8 mouse cellular contexts compared by ENCODE assay signal in the genomic region with DNA sequence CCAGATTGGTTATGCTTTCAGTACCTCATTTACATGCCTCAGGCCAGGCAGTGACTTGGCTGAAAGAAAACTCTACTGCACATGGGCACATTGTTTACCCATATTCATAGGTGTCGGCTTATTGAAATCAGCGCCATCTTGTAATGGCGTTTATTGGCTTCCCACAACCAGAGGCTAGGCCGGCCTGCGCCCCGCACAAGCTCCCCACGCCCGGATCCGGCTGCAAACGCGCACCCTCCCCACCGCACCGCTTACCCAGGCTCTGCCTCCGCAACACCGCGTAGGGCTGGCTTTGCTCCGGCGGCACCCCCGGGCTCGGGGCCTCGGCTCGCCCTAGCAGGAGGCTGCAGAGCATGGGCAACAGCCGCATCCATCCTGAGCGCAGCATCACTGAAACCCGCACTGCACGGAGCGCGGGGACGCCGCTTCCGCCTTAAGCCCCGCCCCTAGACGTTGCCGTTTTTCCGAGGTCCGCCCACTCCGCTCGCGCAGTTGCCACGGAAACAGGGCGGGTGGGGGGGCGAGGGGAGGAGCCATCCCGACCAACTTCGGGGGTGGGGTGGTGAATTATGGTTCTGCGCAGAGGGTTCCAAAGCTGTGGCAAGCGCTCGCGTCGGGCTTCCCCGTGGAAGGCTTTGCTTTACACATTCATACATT. TPM values are rescaled to one million over a fixed set of nuclear protein-coding genes. Genes with fewer than 3 reads are reported as not detected.
DNase-seq lines count a peak whose midpoint lies in the region; ATAC-seq and TF ChIP-seq lines count a peak whose summit lies in the region.

No protein-coding gene starts in this region.

- H3K9me3 ChIP-seq in hindbrain, postnatal 0 days (ENCODE audit: low read length), result no peaks in the 10 kb centered on the region

- no peak for TF ChIP-seq CTCF in gastrocnemius, adult 2 months (IDR thresholded peaks at IDR 0.05)
- TF ChIP-seq CTCF in hindbrain, postnatal 0 days (IDR thresholded peaks at IDR 0.05; ENCODE audit: low read depth), result no peak

- DNase-seq in gastrocnemius, adult 2 months, result peak; percentile 89
- peak; percentile 96 for DNase-seq in hindbrain, postnatal 0 days (ENCODE audit: low spot score)
- DNase-seq in left cerebral cortex, postnatal 10 days (ENCODE audit: extremely low spot score in 1 of 2, low spot score in 2 of 2), result peak; percentile 88 to 95
- peak; percentile 95 for DNase-seq in right cerebral cortex, postnatal 10 days (ENCODE audit: low spot score in 2 of 2)
- peak; percentile 88 for DNase-seq in urinary bladder, postnatal 14 days (ENCODE audit: low spot score)

- H3K27ac ChIP-seq in gastrocnemius, adult 2 months, result peak overlapping the region; percentile 75
- peak overlapping the region; percentile 99 for H3K27ac ChIP-seq in hindbrain, postnatal 0 days

- H3K4me1 ChIP-seq in hindbrain, postnatal 0 days (ENCODE audit: insufficient read depth, low read length), result no peaks in the 10 kb centered on the region

- peak; percentile 88 for ATAC-seq in activated CD4-positive, CD25-positive, alpha-beta regulatory T cell, adult 4 months
- peak; percentile 79 for ATAC-seq in common myeloid progenitor, adult 5-6 weeks (replicated peaks; ENCODE audit: low read depth, poor library complexity, severe bottlenecking)
- ATAC-seq in hindbrain, postnatal 0 days, result peak; percentile 97
- peak; percentile 93 for ATAC-seq in megakaryocyte progenitor cell, adult 5-6 weeks (replicated peaks; ENCODE audit: poor library complexity)

- peak overlapping the region; percentile 86 for H3K9ac ChIP-seq in hindbrain, postnatal 0 days (replicated peaks; ENCODE audit: low read length)

- intact Hi-C loops in gastrocnemius, adult 2 months (cut with DNase I), result no loop called here
- intact Hi-C loops in left cerebral cortex, postnatal 10 days (cut with DNase I), result no loop called here

- H3K4me2 ChIP-seq in hindbrain, postnatal 0 days (ENCODE audit: low read depth, low read length), result peak overlapping the region; percentile 58

- H3K27me3 ChIP-seq in hindbrain, postnatal 0 days (ENCODE audit: insufficient read depth, low read length), result no peaks in the 10 kb centered on the region

- WGBS in hindbrain, postnatal 0 days, result under 1% methylated on average over 49 of the region's 50 CpGs

- no peaks in the 10 kb centered on the region; the same call in 1 of the 2 replicates for H3K36me3 ChIP-seq in hindbrain, postnatal 0 days (ENCODE audit: insufficient read depth, low read length)

- H3K4me3 ChIP-seq in gastrocnemius, adult 2 months, result peak overlapping the region; percentile 88
- H3K4me3 ChIP-seq in hindbrain, postnatal 0 days (ENCODE audit: low read length), result peak overlapping the region; percentile 62

RNA-seq across cellular contexts. Expression of gene 1500011B03Rik, which starts 9.6 kb away (rescaled TPM):
- polyA plus RNA-seq in activated CD4-positive, CD25-positive, alpha-beta regulatory T cell, adult 4 months (2017; shearing (Covaris generic)), result 10 to 100 TPM; 52.5 to 64.1 TPM
- 59.4 and 74.8 TPM in 2 replicates for total RNA-seq in common myeloid progenitor, adult 5-6 weeks (2017)
- total RNA-seq in gastrocnemius, adult 2 months (2021), result 1 to 10 TPM; 3.9 to 4.6 TPM
- 250 and 316 TPM in 2 replicates for total RNA-seq in hindbrain, postnatal 0 days (2014; rRNA removed)
- 354 and 366 TPM in 2 replicates for polyA plus RNA-seq in hindbrain, postnatal 0 days (2015; fragmentation: Nextera tagmentation; extraction: Ambion mirVana)
- 100 to 1,000 TPM; 165 to 184 TPM for total RNA-seq in left cerebral cortex, postnatal 10 days (2021)
- total RNA-seq in megakaryocyte progenitor cell, adult 5-6 weeks (2015), result 61.6 and 65.6 TPM in 2 replicates
- total RNA-seq in megakaryocyte progenitor cell, adult 5-6 weeks (2017), result 35.0 and 36.2 TPM in 2 replicates

RNA-seq across cellular contexts. Expression of gene Git2, which starts 38.3 kb away (rescaled TPM):
- 100 to 1,000 TPM; 126 to 150 TPM for polyA plus RNA-seq in activated CD4-positive, CD25-positive, alpha-beta regulatory T cell, adult 4 months (2017; shearing (Covaris generic))
- 80.9 and 86.3 TPM in 2 replicates for total RNA-seq in common myeloid progenitor, adult 5-6 weeks (2017)
- 10 to 100 TPM; 17.3 to 20.1 TPM for total RNA-seq in gastrocnemius, adult 2 months (2021)
- 41.2 and 43.5 TPM in 2 replicates for total RNA-seq in hindbrain, postnatal 0 days (2014; rRNA removed)
- 34.4 and 36.4 TPM in 2 replicates for polyA plus RNA-seq in hindbrain, postnatal 0 days (2015; fragmentation: Nextera tagmentation; extraction: Ambion mirVana)
- 10 to 100 TPM; 46.8 to 47.2 TPM for total RNA-seq in left cerebral cortex, postnatal 10 days (2021)
- 84.7 and 88.9 TPM in 2 replicates for total RNA-seq in megakaryocyte progenitor cell, adult 5-6 weeks (2015)
- 73.6 and 81.1 TPM in 2 replicates for total RNA-seq in megakaryocyte progenitor cell, adult 5-6 weeks (2017)

RNA-seq across cellular contexts. Expression of gene Ankrd13a, which starts 39.2 kb away (rescaled TPM):
- 10 to 100 TPM; 22.2 to 22.8 TPM for polyA plus RNA-seq in activated CD4-positive, CD25-positive, alpha-beta regulatory T cell, adult 4 months (2017; shearing (Covaris generic))
- 365 and 466 TPM in 2 replicates for total RNA-seq in common myeloid progenitor, adult 5-6 weeks (2017)
- 10 to 100 TPM; 15.4 to 19.6 TPM for total RNA-seq in gastrocnemius, adult 2 months (2021)
- total RNA-seq in hindbrain, postnatal 0 days (2014; rRNA removed), result 44.7 and 55.1 TPM in 2 replicates
- 30.7 and 31.4 TPM in 2 replicates for polyA plus RNA-seq in hindbrain, postnatal 0 days (2015; fragmentation: Nextera tagmentation; extraction: Ambion mirVana)
- total RNA-seq in left cerebral cortex, postnatal 10 days (2021), result 10 to 100 TPM; 34.7 to 36.3 TPM
- total RNA-seq in megakaryocyte progenitor cell, adult 5-6 weeks (2015), result 264 and 290 TPM in 2 replicates
- 298 and 323 TPM in 2 replicates for total RNA-seq in megakaryocyte progenitor cell, adult 5-6 weeks (2017)

RNA-seq across cellular contexts. Expression of gene 4930519G04Rik, which starts 39.8 kb away (rescaled TPM):
- not detected for polyA plus RNA-seq in activated CD4-positive, CD25-positive, alpha-beta regulatory T cell, adult 4 months (2017; shearing (Covaris generic))
- total RNA-seq in common myeloid progenitor, adult 5-6 weeks (2017), result not detected in 2 replicates
- total RNA-seq in gastrocnemius, adult 2 months (2021), result not detected
- total RNA-seq in hindbrain, postnatal 0 days (2014; rRNA removed), result not detected in 2 replicates
- polyA plus RNA-seq in hindbrain, postnatal 0 days (2015; fragmentation: Nextera tagmentation; extraction: Ambion mirVana), result not detected in 2 replicates
- total RNA-seq in left cerebral cortex, postnatal 10 days (2021), result not detected
- 0.07 and 0.17 TPM in 2 replicates for total RNA-seq in megakaryocyte progenitor cell, adult 5-6 weeks (2015)
- 0.08 TPM in 1 of 2 replicates, not detected in the other for total RNA-seq in megakaryocyte progenitor cell, adult 5-6 weeks (2017)

RNA-seq across cellular contexts. Expression of gene Gm9936, which starts 44.8 kb away (rescaled TPM):
- not detected for polyA plus RNA-seq in activated CD4-positive, CD25-positive, alpha-beta regulatory T cell, adult 4 months (2017; shearing (Covaris generic))
- total RNA-seq in common myeloid progenitor, adult 5-6 weeks (2017), result not detected in 2 replicates
- total RNA-seq in gastrocnemius, adult 2 months (2021), result not detected
- total RNA-seq in hindbrain, postnatal 0 days (2014; rRNA removed), result 3.5 and 3.9 TPM in 2 replicates
- polyA plus RNA-seq in hindbrain, postnatal 0 days (2015; fragmentation: Nextera tagmentation; extraction: Ambion mirVana), result 2.4 and 2.8 TPM in 2 replicates
- total RNA-seq in left cerebral cortex, postnatal 10 days (2021), result 1 to 10 TPM; 1.3 to 2.0 TPM
- total RNA-seq in megakaryocyte progenitor cell, adult 5-6 weeks (2015), result not detected in 2 replicates
- total RNA-seq in megakaryocyte progenitor cell, adult 5-6 weeks (2017), result not detected in 2 replicates

Comparison
In these comparisons a context has a peak if more than half of its experiments do, and no peak if none do; other contexts are left out.
1. Peak in every context shown above with its lines: DNase-seq, ATAC-seq, H3K4me3 ChIP-seq and H3K27ac ChIP-seq.
2. RNA of gene 1500011B03Rik, which starts 9.6 kb away (total RNA-seq): 250 to 316 TPM in hindbrain, postnatal 0 days, 165 to 184 TPM in left cerebral cortex, postnatal 10 days, 35.0 to 65.6 TPM in megakaryocyte progenitor cell, adult 5-6 weeks and 59.4 to 74.8 TPM in common myeloid progenitor, adult 5-6 weeks; 3.9 to 4.6 TPM in gastrocnemius, adult 2 months; every median in the first group is over 4 times any median in the second.